Mouse (Mus musculus): ENCODE measurements around the gene Cxxc4. TPM values are rescaled to one million over a fixed set of nuclear protein-coding genes. Genes with fewer than 3 reads are reported as not detected.

Gene Cxxc4
- polyA plus RNA-seq, 1 experiment from 2014 or later = 6.2 TPM

DNA sequence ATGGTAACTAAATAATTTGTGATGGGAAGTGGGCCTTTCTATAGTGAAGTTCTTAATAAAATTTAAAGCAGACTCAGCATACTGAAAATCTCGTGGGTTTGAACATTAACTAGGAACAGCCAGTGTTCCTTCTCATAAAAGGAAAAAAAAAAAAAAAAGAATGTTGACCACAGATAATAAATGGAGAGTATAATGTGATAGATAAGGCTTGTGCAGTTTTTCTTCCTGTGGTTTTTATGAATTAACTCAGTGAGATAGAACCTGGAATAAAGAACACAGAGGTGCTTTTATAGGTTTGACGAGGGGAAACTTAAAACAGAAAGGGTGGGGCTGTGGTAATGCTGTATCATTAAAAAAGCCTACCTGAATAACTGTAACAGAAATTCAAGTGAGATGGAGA lies 15.3 kb upstream of the Cxxc4 start:
- Histone ChIP-seq H3K4me2 (ENCODE audit: low read length) (no peak overlapping the region), H3K4me1 (ENCODE audit: control insufficient read depth in 2 of 2, insufficient read depth in 2 of 2, low read length in 2 of 2) (no peaks in the 10 kb centered on the region), H3K9ac (ENCODE audit: low read length) (no peak overlapping the region), H3K36me3 (ENCODE audit: control insufficient read depth, insufficient read depth, low read length) (no peaks in the 10 kb centered on the region), H3K9me3 (ENCODE audit: control insufficient read depth, low read length) (no peaks in the 10 kb centered on the region), H3K27ac (replicated peaks in 1 of 2; ENCODE audit: control insufficient read depth in 1 of 2, insufficient read depth in 1 of 2, low read depth in 2 of 2, low read length in 2 of 2) (no peak overlapping the region), H3K27me3 (ENCODE audit: control insufficient read depth, insufficient read depth, low read length) (no peaks in the 10 kb centered on the region), H3K4me3 (ENCODE audit: control insufficient read depth in 1 of 2, insufficient read depth in 1 of 2, low read depth in 1 of 2, low read length in 2 of 2) (no peak overlapping the region)
- WGBS = 49% methylated on average over 2 of the region's 2 CpGs
- no peak for ATAC-seq (ENCODE audit: insufficient number of reproducible peaks, insufficient read depth, low FRiP score, low read depth)

DNA sequence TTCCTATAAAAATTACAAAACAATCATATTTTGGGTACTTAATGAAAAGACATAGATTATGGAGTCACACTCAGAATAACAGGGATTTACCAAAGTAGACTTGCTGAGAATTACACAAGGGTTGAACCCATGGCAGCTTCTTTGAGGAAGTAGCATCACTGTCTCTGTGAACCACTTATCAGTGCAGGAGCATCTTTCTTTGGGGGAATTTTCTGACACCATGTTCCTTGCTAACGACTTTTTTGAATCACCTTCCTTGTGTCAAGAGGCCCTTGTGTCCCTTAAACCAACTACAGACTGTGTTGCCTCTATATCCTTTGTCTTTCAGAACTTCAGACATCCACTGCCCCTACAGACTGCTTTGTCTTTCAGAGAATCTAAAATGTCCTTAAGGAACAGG lies 13.7 kb upstream of the Cxxc4 start:
- Histone ChIP-seq H3K4me2 (ENCODE audit: low read length) (no peak overlapping the region), H3K27ac (replicated peaks in 1 of 2; ENCODE audit: control insufficient read depth in 1 of 2, insufficient read depth in 1 of 2, low read depth in 2 of 2, low read length in 2 of 2) (no peak overlapping the region), H3K27me3 (ENCODE audit: control insufficient read depth, insufficient read depth, low read length) (no peaks in the 10 kb centered on the region), H3K9ac (ENCODE audit: low read length) (no peak overlapping the region), H3K4me3 (ENCODE audit: control insufficient read depth in 1 of 2, insufficient read depth in 1 of 2, low read depth in 1 of 2, low read length in 2 of 2) (no peak overlapping the region), H3K4me1 (ENCODE audit: control insufficient read depth in 2 of 2, insufficient read depth in 2 of 2, low read length in 2 of 2) (no peaks in the 10 kb centered on the region), H3K9me3 (ENCODE audit: control insufficient read depth, low read length) (no peaks in the 10 kb centered on the region), H3K36me3 (ENCODE audit: control insufficient read depth, insufficient read depth, low read length) (no peaks in the 10 kb centered on the region)
- 46% methylated on average over 1 of the region's 1 CpGs for WGBS
- no peak for ATAC-seq (ENCODE audit: insufficient number of reproducible peaks, insufficient read depth, low FRiP score, low read depth)

DNA sequence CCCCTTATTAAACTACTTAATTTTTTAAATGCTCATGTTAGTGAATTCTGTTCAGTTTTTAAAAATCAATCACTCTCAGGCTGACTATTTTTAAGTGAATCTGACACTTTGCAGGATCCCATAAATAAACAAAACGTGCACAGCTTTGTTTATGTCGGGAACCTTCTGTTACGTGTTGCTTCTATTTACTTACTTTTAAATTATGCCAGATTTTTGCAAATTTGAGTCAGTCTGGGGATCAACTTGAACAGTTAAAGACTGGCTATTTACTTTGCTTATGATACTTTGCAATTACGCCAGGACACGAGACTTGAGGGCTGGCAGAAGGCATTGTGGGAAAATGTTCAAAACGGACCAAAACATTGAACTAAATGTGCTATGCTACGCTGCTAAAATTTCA lies 12.3 kb upstream of the Cxxc4 start:
- H3K36me3 ChIP-seq (ENCODE audit: control insufficient read depth, insufficient read depth, low read length) = no peaks in the 10 kb centered on the region
- no peak for ATAC-seq (ENCODE audit: insufficient number of reproducible peaks, insufficient read depth, low FRiP score, low read depth)
- no peaks in the 10 kb centered on the region for H3K27me3 ChIP-seq (ENCODE audit: control insufficient read depth, insufficient read depth, low read length)
- H3K27ac ChIP-seq (replicated peaks in 1 of 2; ENCODE audit: control insufficient read depth in 1 of 2, insufficient read depth in 1 of 2, low read depth in 2 of 2, low read length in 2 of 2) = no peak overlapping the region
- no peak overlapping the region for H3K4me3 ChIP-seq (ENCODE audit: control insufficient read depth in 1 of 2, insufficient read depth in 1 of 2, low read depth in 1 of 2, low read length in 2 of 2)
- H3K4me2 ChIP-seq (ENCODE audit: low read length) = no peak overlapping the region
- no peaks in the 10 kb centered on the region for H3K4me1 ChIP-seq (ENCODE audit: control insufficient read depth in 2 of 2, insufficient read depth in 2 of 2, low read length in 2 of 2)
- H3K9me3 ChIP-seq (ENCODE audit: control insufficient read depth, low read length) = no peaks in the 10 kb centered on the region
- WGBS = 89% methylated on average over 7 of the region's 7 CpGs
- no peak overlapping the region for H3K9ac ChIP-seq (ENCODE audit: low read length)

DNA sequence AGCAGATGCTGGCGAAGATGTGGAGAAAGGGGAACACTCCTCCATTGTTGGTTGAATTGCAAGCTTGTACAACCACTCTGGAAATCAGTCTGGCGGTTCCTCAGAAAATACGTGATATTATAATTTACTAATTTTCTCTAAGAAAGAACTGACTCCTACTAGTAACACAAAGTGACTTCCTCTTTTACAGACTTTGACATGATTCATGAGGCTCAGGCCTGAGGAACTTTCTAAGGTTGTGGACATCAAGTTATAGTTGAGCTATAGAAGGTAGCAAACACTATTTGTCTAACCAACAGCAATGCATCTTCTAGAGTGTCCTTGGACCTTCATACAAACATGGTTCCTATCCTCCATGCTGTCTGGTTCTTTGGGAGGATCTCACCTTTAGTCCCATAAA lies 10.4 kb upstream of the Cxxc4 start:
- H3K36me3 ChIP-seq (ENCODE audit: control insufficient read depth, insufficient read depth, low read length) = no peaks in the 10 kb centered on the region
- 91% methylated on average over 3 of the region's 3 CpGs for WGBS
- no peak for ATAC-seq (ENCODE audit: insufficient number of reproducible peaks, insufficient read depth, low FRiP score, low read depth)
- no peak overlapping the region for H3K4me2 ChIP-seq (ENCODE audit: low read length)
- no peak overlapping the region for H3K4me3 ChIP-seq (ENCODE audit: control insufficient read depth in 1 of 2, insufficient read depth in 1 of 2, low read depth in 1 of 2, low read length in 2 of 2)
- no peaks in the 10 kb centered on the region for H3K27me3 ChIP-seq (ENCODE audit: control insufficient read depth, insufficient read depth, low read length)
- no peaks in the 10 kb centered on the region for H3K9me3 ChIP-seq (ENCODE audit: control insufficient read depth, low read length)
- no peaks in the 10 kb centered on the region for H3K4me1 ChIP-seq (ENCODE audit: control insufficient read depth in 2 of 2, insufficient read depth in 2 of 2, low read length in 2 of 2)
- H3K27ac ChIP-seq (replicated peaks in 1 of 2; ENCODE audit: control insufficient read depth in 1 of 2, insufficient read depth in 1 of 2, low read depth in 2 of 2, low read length in 2 of 2) = no peak overlapping the region
- H3K9ac ChIP-seq (ENCODE audit: low read length) = no peak overlapping the region

DNA sequence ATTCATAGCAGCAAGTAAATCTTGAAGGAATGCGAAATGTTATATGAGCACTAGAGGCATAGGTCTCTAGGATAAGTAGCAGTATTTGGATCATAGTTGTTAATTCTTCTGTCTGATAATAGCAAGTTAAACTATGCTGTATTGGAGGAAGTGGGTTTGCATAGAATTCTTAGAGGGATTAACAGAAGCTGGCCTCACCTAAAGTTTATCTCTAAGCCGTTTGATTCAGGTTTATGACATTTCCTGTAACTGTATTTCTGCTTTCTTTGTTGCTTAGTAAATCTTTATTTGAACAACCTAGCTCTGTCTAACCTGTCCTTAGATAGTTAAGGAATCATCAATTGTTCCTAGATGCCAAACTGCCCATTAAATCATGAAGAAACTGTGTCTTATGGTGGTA lies 3.5 kb upstream of the Cxxc4 start:
- 75% methylated on average over 2 of the region's 2 CpGs for WGBS
- no peaks in the 10 kb centered on the region for H3K36me3 ChIP-seq (ENCODE audit: control insufficient read depth, insufficient read depth, low read length)
- peaks cover 0 to 9% of the 10 kb centered on the region in 2 experiments; a peak in 1 of 4 replicates for H3K4me1 ChIP-seq (ENCODE audit: control insufficient read depth in 2 of 2, insufficient read depth in 2 of 2, low read length in 2 of 2)
- no peak overlapping the region for H3K27ac ChIP-seq (replicated peaks in 1 of 2; ENCODE audit: control insufficient read depth in 1 of 2, insufficient read depth in 1 of 2, low read depth in 2 of 2, low read length in 2 of 2)
- H3K4me2 ChIP-seq (ENCODE audit: low read length) = no peak overlapping the region
- H3K9ac ChIP-seq (ENCODE audit: low read length) = no peak overlapping the region
- no peaks in the 10 kb centered on the region for H3K9me3 ChIP-seq (ENCODE audit: control insufficient read depth, low read length)
- no peak overlapping the region for H3K4me3 ChIP-seq (ENCODE audit: control insufficient read depth in 1 of 2, insufficient read depth in 1 of 2, low read depth in 1 of 2, low read length in 2 of 2)
- no peaks in the 10 kb centered on the region for H3K27me3 ChIP-seq (ENCODE audit: control insufficient read depth, insufficient read depth, low read length)
- ATAC-seq (ENCODE audit: insufficient number of reproducible peaks, insufficient read depth, low FRiP score, low read depth) = no peak

DNA sequence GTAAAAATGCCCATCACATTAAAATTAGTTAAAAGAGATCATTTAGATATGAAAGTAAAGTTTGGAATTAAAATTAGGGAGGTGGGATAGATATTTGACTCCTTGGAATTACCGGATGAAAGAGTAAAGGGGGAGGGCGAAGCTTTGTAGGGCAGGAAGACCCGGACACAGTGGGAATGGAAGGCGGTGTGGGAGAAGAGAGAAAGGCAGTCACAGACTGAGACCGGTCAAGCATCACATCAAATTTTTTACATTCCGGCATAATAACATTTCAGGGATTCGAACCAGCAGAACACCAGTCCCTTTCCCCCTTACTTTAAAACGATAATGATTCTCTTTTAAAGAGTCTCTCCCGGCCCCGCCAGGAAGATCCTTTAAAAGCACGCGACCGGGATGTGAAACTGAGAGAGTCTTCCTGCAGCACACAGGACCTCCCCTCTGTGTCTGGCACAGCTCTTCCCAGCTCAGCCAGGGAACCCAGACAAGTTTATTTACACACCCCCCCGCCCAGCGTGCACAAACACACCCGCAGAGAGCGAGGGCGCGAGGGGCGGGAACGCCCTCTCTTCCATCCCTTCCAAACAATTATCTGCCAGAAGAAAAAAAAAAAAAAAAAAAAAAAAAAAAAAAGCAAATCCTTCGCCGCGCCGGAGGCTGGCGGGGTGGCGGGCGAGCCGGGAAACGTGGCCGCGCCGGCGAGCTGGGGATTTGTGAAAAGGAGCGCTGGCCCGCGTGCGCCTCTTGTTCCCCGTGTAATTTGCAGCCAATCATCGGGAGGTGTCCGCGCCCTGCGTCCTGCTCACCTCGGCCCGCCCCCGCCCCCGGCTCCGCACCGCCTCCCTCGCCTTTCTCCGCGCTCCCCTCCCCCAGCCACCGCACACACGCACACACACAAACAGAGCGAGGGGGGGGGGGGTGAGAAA lies 532 bp upstream of the Cxxc4 start:
- no peaks in the 10 kb centered on the region for H3K27me3 ChIP-seq (ENCODE audit: control insufficient read depth, insufficient read depth, low read length)
- under 1% methylated on average over 52 of the region's 55 CpGs for WGBS
- peak; percentile 70 for ATAC-seq (ENCODE audit: insufficient number of reproducible peaks, insufficient read depth, low FRiP score, low read depth)
- H3K9me3 ChIP-seq (ENCODE audit: control insufficient read depth, low read length) = no peaks in the 10 kb centered on the region
- peak overlapping the region; percentile 60 for H3K9ac ChIP-seq (ENCODE audit: low read length)
- H3K27ac ChIP-seq (replicated peaks in 1 of 2; ENCODE audit: control insufficient read depth in 1 of 2, insufficient read depth in 1 of 2, low read depth in 2 of 2, low read length in 2 of 2) = peak overlapping the region; percentile 67 to 81
- peak overlapping the region; percentile 45 to 72 for H3K4me3 ChIP-seq (ENCODE audit: control insufficient read depth in 1 of 2, insufficient read depth in 1 of 2, low read depth in 1 of 2, low read length in 2 of 2)
- H3K4me2 ChIP-seq (ENCODE audit: low read length) = peak overlapping the region; percentile 73
- H3K36me3 ChIP-seq (ENCODE audit: control insufficient read depth, insufficient read depth, low read length) = no peaks in the 10 kb centered on the region
- peaks cover 0 to 17% of the 10 kb centered on the region in 2 experiments; a peak in 2 of 4 replicates for H3K4me1 ChIP-seq (ENCODE audit: control insufficient read depth in 2 of 2, insufficient read depth in 2 of 2, low read length in 2 of 2)

DNA sequence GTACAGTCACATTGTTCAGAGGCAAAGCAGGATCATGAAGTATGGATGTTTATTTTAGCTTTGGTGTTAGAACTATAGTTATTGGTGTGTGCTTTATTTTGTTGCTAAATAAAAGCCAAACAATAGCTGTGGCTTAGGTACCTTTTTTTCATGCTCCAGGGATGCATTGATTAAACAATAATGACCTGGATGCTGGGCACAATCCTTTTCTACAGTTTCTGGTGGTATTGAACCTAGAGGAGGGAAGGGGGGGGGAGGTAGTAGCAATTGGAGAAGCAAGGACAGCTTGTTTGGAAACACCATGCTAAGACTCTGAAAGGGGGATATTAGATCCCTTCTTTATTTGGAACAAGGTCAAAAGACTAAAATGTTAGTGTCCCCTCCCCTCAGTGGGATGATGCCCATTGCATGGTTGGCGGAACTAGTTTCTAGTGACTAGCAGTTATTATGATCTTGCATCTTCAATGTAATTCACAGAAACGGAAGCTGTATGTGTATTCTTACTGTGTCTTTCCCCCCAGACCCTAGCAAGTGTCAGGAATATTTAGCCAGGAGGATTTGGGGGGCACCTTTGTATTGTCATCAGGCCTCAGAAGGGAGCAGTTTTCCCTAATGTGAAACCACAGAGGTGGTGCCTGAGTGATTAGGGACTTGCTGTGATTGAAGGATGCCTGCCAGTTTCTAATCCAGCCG lies 975 bp downstream of the Cxxc4 start:
- Histone ChIP-seq H3K9me3 (ENCODE audit: control insufficient read depth, low read length) (no peaks in the 10 kb centered on the region), H3K4me2 (ENCODE audit: low read length) (peak overlapping the region; percentile 73), H3K9ac (ENCODE audit: low read length) (peak overlapping the region; percentile 60), H3K27me3 (ENCODE audit: control insufficient read depth, insufficient read depth, low read length) (no peaks in the 10 kb centered on the region), H3K4me3 (ENCODE audit: control insufficient read depth in 1 of 2, insufficient read depth in 1 of 2, low read depth in 1 of 2, low read length in 2 of 2) (peak overlapping the region in 1 of 2 experiments; percentile 45; a peak in 2 of 4 replicates), H3K4me1 (ENCODE audit: control insufficient read depth in 2 of 2, insufficient read depth in 2 of 2, low read length in 2 of 2) (peaks cover 0 to 18% of the 10 kb centered on the region in 2 experiments; a peak in 2 of 4 replicates), H3K27ac (replicated peaks in 1 of 2; ENCODE audit: control insufficient read depth in 1 of 2, insufficient read depth in 1 of 2, low read depth in 2 of 2, low read length in 2 of 2) (peak overlapping the region in 1 of 2 experiments; percentile 67; a peak in 2 of 4 replicates), H3K36me3 (ENCODE audit: control insufficient read depth, insufficient read depth, low read length) (no peaks in the 10 kb centered on the region)
- WGBS = 58% methylated on average over 3 of the region's 3 CpGs
- ATAC-seq (ENCODE audit: insufficient number of reproducible peaks, insufficient read depth, low FRiP score, low read depth) = no peak

Data from heart, embryonic 14.5 days (tissue).